Mouse (Mus musculus) ES-E14 (cell line): ENCODE measurements at regions not wholly inside any gene's neighbourhood (a gene's known extent, or its start where the extent isn't known, plus 50 kb on each side); places are given as distances from the start of the nearest gene placed in this dataset.

Experiments
- CHD2 ChIP-seq: IDR thresholded peaks from 2 replicates; pipeline ENCODE4 v1.6.1; 2014; ENCODE audit warnings: mild to moderate bottlenecking, low read depth, low read length, inconsistent platforms
- HCFC1 ChIP-seq: IDR thresholded peaks from 2 replicates; pipeline ENCODE4 v1.6.1; 2012; ENCODE audit warnings: low read length, inconsistent platforms, borderline replicate concordance; ENCODE audit not compliant: insufficient read depth
- ZC3H11A ChIP-seq: IDR thresholded peaks from 2 replicates; pipeline ENCODE4 v1.6.1; 2012; ENCODE audit warnings: low read depth, mild to moderate bottlenecking, inconsistent platforms, low read length, borderline replicate concordance

- TF ChIP-seq ZC3H11A: no peak
- no peak for TF ChIP-seq CHD2
- TF ChIP-seq HCFC1: no peak
These were observed 159.3 kb downstream of the Zfp706 start for GRCm38 (mm10) chr15:36848238-36848637.
